7 mouse cellular contexts compared by ENCODE assay signal in the genomic region with DNA sequence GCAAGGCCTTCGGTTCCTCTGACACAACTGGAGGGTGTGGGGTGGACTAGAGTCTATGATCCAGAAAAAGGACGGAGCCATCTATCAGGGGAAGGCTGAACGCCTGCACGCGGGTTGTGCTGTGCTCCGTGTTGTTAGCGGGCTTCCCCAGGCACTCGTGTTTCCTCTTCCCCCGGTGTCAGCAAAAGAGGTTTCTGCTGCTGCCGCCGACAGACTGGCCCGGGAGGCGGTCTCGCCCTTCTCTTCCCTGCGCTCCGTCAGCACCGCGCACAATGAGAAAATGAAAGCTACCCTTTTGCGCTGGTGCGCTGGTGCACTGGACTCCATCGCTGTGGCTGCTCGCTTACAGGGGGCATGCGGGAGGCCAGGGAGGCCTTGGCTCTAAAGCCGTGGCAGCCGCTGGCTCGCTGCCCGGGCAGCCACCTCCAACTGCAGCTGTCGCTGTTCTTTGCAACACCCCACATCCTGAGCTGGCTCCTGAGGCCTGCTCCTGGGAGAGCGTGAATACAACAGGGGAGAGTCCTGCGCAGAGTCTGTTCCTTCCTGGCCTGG. TPM values are rescaled to one million over a fixed set of nuclear protein-coding genes. Genes with fewer than 3 reads are reported as not detected.
DNase-seq lines count a peak whose midpoint lies in the region; ATAC-seq lines count a peak whose summit lies in the region.

No protein-coding gene starts in this region.

- H3K9ac ChIP-seq in limb, embryonic 13.5 days: peak overlapping the region; percentile 65
- H3K9ac ChIP-seq in midbrain, embryonic 14.5 days (replicated peaks; ENCODE audit: low read length): peak overlapping the region; percentile 48

- peak overlapping the region; percentile 70 for H3K4me2 ChIP-seq in limb, embryonic 13.5 days (replicated peaks)
- peak overlapping the region; percentile 54 for H3K4me2 ChIP-seq in midbrain, embryonic 14.5 days (ENCODE audit: low read length)

- peak overlapping the region; percentile 37 for H3K4me3 ChIP-seq in limb, embryonic 13.5 days
- H3K4me3 ChIP-seq in midbrain, embryonic 14.5 days (replicated peaks; ENCODE audit: low read depth, low read length): peak overlapping the region; percentile 24

- 2% methylated on average over 28 of the region's 30 CpGs for WGBS in limb, embryonic 13.5 days
- WGBS in midbrain, embryonic 14.5 days: 2% methylated on average over 30 of the region's 30 CpGs

- H3K27me3 ChIP-seq in limb, embryonic 13.5 days: no peaks in the 10 kb centered on the region
- H3K27me3 ChIP-seq in midbrain, embryonic 14.5 days (ENCODE audit: control insufficient read depth, insufficient read depth, low read length): no peaks in the 10 kb centered on the region

- H3K9me3 ChIP-seq in limb, embryonic 13.5 days: peaks cover under 1% of the 10 kb centered on the region; the same call in 1 of the 2 replicates
- H3K9me3 ChIP-seq in midbrain, embryonic 14.5 days (ENCODE audit: control insufficient read depth, low read length): no peaks in the 10 kb centered on the region

- DNase-seq in adrenal gland, adult 18-20 months (ENCODE audit: low spot score in 2 of 2): peak; percentile 61
- peak; percentile 80 for DNase-seq in gastrocnemius, postnatal 25 days
- peak; percentile 87 for DNase-seq in midbrain, embryonic 14.5 days
- DNase-seq in spleen, adult 12 weeks (ENCODE audit: low spot score): peak; percentile 52

- H3K36me3 ChIP-seq in limb, embryonic 13.5 days: no peaks in the 10 kb centered on the region
- no peaks in the 10 kb centered on the region for H3K36me3 ChIP-seq in midbrain, embryonic 14.5 days (ENCODE audit: control insufficient read depth, insufficient read depth, low read length)

- peak overlapping the region; percentile 93 for H3K27ac ChIP-seq in limb, embryonic 13.5 days
- H3K27ac ChIP-seq in midbrain, embryonic 14.5 days (replicated peaks; ENCODE audit: low read depth, low read length): peak overlapping the region; percentile 80

- H3K4me1 ChIP-seq in limb, embryonic 13.5 days: peaks cover 44% of the 10 kb centered on the region
- H3K4me1 ChIP-seq in midbrain, embryonic 14.5 days (ENCODE audit: control insufficient read depth, insufficient read depth, low read length): peaks cover 10% of the 10 kb centered on the region; the same call in 1 of the 2 replicates

- peak; percentile 79 for ATAC-seq in common myeloid progenitor, adult 5-6 weeks (replicated peaks; ENCODE audit: low read depth, poor library complexity, severe bottlenecking)
- ATAC-seq in inflammation-experienced regulatory T-cells, adult 6 months: peak; percentile 88
- ATAC-seq in limb, embryonic 13.5 days (ENCODE audit: low FRiP score, low read depth): peak; percentile 86
- peak; percentile 76; the same call in 1 of the 2 replicates for ATAC-seq in midbrain, embryonic 14.5 days (ENCODE audit: low FRiP score, low TSS enrichment)

RNA-seq across cellular contexts. Expression of a gene that starts 36.3 kb away (rescaled TPM):
- 1 to 10 TPM; 3.4 to 8.0 TPM for total RNA-seq in adrenal gland, adult 18-20 months (2021)
- not detected in 2 replicates for total RNA-seq in common myeloid progenitor, adult 5-6 weeks (2017)
- total RNA-seq in gastrocnemius, postnatal 25 days (2021): 1 to 10 TPM; 3.6 to 3.8 TPM
- polyA plus RNA-seq in inflammation-experienced regulatory T-cells, adult 6 months (2017; shearing (Covaris generic)): not detected
- polyA plus RNA-seq in limb, embryonic 13.5 days (2015; fragmentation: Nextera tagmentation; extraction: Ambion mirVana): 1.6 and 2.6 TPM in 2 replicates
- polyA plus RNA-seq in midbrain, embryonic 14.5 days (2014; fragmentation: Nextera tagmentation; extraction: Ambion mirVana): not detected in 2 replicates

Comparison
In these comparisons a context has a peak if more than half of its experiments do, and no peak if none do; other contexts are left out.
1. Peak in every context shown above with its lines: DNase-seq, ATAC-seq, H3K4me3 ChIP-seq and H3K27ac ChIP-seq.